Mouse (Mus musculus) limb, embryonic 15.5 days (tissue): ENCODE data around the gene Arpc1b. TPM values are rescaled to one million over a fixed set of nuclear protein-coding genes. Genes with fewer than 3 reads are reported as not detected.
A peak's percentile ranks its signal among the peaks of the same experiment; 100 is the strongest.
"Not testable (repeated sequence)": the region's sequence is repeated elsewhere in the genome, so short reads cannot be mapped to it uniquely, and the experiment has no call there.

Source experiments
- ATAC-seq: fragments of 200-750 bp; cut with Nextera tagmentation; 2 replicates; pipeline ENCODE4 v1.8.0; 2017; ENCODE audit warnings: low read depth, moderate TSS enrichment; ENCODE audit not compliant: insufficient number of reproducible peaks, low FRiP score, low TSS enrichment
- H3K27ac ChIP-seq: fragments of 300-500 bp; sonication (generic); 2 replicates; pipeline ENCODE4 v1.5.1; 2015; ENCODE audit warnings: moderate library complexity, mild to moderate bottlenecking, inconsistent platforms
- H3K27me3 ChIP-seq: fragments of 300-500 bp; sonication (generic); 2 replicates; pipeline ENCODE4 v1.6.1; 2015; ENCODE audit warnings: inconsistent platforms
- H3K36me3 ChIP-seq: fragments of 300-500 bp; sonication (generic); 2 replicates; pipeline ENCODE4 v1.6.1; 2015; ENCODE audit warnings: inconsistent platforms
- H3K4me1 ChIP-seq: fragments of 300-500 bp; sonication (generic); 2 replicates; pipeline ENCODE4 v1.6.1; 2015; ENCODE audit warnings: inconsistent platforms
- H3K4me2 ChIP-seq: fragments of 300-500 bp; sonication (generic); 2 replicates; pipeline ENCODE4 v1.6.1; 2015; ENCODE audit warnings: mild to moderate bottlenecking, inconsistent platforms
- H3K4me3 ChIP-seq: fragments of 300-500 bp; sonication (generic); 2 replicates; pipeline ENCODE4 v1.5.1; 2015; ENCODE audit warnings: mild to moderate bottlenecking, inconsistent platforms
- H3K9ac ChIP-seq: fragments of 300-500 bp; sonication (generic); 2 replicates; pipeline ENCODE4 v1.6.1; 2015; ENCODE audit warnings: inconsistent platforms
- H3K9me3 ChIP-seq: fragments of 300-500 bp; sonication (generic); 2 replicates; pipeline ENCODE4 v1.6.1; 2016; ENCODE audit warnings: inconsistent platforms
- WGBS: fragments of 180-500 bp; shearing (Covaris S2); methylation state at CpG from one replicate; pipeline ENCODE4 v1.1.7; 2015; 5-methylcytosine and 5-hydroxymethylcytosine counted together
- polyA plus RNA-seq: library from polyadenylated mRNA; unstranded; fragments of >200 nt; fragmentation: Nextera tagmentation; extraction: Ambion mirVana; gene quantifications from 2 replicates; pipeline ENCODE4 v1.2.1, GENCODE M21; 2015

Gene Arpc1b
- 389 and 480 TPM in 2 replicates for polyA plus RNA-seq

DNA sequence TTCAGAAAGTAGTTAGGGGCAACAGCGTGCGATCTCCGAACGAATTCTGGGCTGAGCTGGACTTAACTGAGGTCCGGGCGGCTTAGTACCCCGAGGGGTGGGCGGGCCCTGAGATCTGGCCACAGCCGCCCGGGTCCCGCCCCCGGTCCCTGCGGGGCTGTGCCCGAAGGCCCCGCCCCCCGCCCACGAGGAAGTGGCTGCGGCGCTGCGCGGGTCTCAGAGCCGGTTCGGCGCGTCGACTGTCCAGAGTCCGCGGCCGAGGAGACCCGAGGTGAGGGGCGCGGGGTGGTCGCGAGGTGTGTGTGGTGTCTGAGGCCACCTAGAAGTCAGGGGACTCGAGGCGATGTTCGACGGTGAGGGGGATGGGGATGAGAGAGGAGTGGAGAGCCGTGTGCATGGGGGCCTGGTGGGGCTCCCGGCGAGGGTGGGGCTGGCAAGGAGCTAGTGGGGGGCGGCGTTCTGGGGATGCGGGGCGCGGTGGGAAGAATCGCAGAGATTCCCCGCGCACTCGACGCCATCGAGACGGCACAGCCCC lies at the start of gene Arpc1b:
Gene Arpc1b, plus strand, starts transcription at position 145 of the 535 bp plus-strand sequence.
- ATAC-seq: peak; percentile 37; the same call in 1 of the 2 replicates
- Histone ChIP-seq H3K9me3 (no peaks in the 10 kb centered on the region), H3K4me2 (peak within 1 kb of the TSS; percentile 73), H3K4me1 (peaks cover 49% of the 10 kb centered on the region), H3K27ac (peak within 1 kb of the TSS; percentile 83), H3K27me3 (no peaks in the 10 kb centered on the region), H3K9ac (peak within 1 kb of the TSS; percentile 54), H3K4me3 (peak within 1 kb of the TSS; percentile 66), H3K36me3 (peaks cover 18% of the 10 kb centered on the region)
- WGBS: under 1% methylated on average over 49 of the region's 53 CpGs

DNA sequence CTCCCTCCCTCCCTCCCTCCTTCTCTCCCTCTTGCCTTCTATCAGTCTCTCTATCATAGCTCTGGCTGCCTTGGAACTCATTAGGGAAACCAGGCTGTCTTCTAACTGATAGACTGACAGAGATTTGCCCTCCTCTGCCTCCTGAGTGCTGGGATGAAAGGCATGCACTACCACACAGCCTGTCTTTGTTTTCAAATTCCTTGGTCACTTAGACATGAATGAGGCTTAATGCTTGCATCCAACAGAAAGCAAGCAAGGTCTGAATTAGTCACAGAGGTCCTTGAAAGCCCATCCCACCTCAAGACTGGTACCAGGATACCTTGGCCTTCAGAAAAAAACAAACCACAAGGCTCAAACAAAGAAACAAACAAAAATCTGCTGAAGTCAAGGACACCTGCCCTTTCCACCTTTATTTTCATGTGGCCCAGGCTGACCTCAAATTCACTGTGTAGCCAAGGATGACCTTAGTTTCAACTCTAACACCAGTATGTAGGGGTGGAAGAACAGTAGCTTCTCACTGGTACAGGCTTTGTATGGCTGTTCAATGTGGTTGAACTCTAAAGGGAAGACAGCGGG lies 49.2 kb upstream of the Arpc1b start:
- Histone ChIP-seq H3K27ac (no peak overlapping the region), H3K9me3 (no peaks in the 10 kb centered on the region), H3K4me3 (no peak overlapping the region), H3K4me1 (no peaks in the 10 kb centered on the region), H3K36me3 (no peaks in the 10 kb centered on the region), H3K9ac (no peak overlapping the region), H3K4me2 (no peak overlapping the region), H3K27me3 (no peaks in the 10 kb centered on the region)
- ATAC-seq: no peak
- 88% methylated on average over 1 of the region's 1 CpGs for WGBS

GRCm38 (mm10) chr5:145068863-145069262 lies 45.2 kb upstream of the Arpc1b start:
- H3K9ac ChIP-seq: no peak overlapping the region
- WGBS: 30% methylated on average over 3 of the region's 3 CpGs
- no peaks in the 10 kb centered on the region for H3K36me3 ChIP-seq
- no peak for ATAC-seq
- no peaks in the 10 kb centered on the region for H3K9me3 ChIP-seq
- no peak overlapping the region for H3K27ac ChIP-seq
- H3K27me3 ChIP-seq: no peaks in the 10 kb centered on the region
- no peaks in the 10 kb centered on the region for H3K4me1 ChIP-seq
- no peak overlapping the region for H3K4me2 ChIP-seq
- no peak overlapping the region for H3K4me3 ChIP-seq

DNA sequence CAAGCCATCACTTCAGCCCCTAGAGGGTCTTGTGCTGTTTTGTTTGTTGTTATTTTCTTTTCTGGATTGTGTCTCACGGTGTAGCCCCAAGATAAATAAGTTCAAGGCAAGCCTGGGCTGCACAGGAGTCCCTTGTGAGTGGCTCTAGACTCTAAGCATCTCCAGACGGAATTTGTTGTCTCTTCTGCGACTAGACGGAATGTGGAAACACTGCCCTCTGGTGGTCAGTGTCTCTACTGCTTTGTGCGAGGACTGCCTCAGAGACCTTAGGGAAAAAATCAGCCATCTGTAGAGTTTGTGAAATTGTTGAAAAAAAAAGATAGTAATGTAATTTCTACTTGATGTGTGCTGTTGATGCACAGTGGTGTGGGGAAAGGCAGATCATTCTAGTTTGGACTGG lies 44.3 kb upstream of the Arpc1b start:
- Histone ChIP-seq H3K4me3 (no peak overlapping the region), H3K9ac (no peak overlapping the region), H3K36me3 (no peaks in the 10 kb centered on the region), H3K27me3 (no peaks in the 10 kb centered on the region), H3K4me1 (no peaks in the 10 kb centered on the region), H3K27ac (no peak overlapping the region), H3K4me2 (no peak overlapping the region), H3K9me3 (no peaks in the 10 kb centered on the region)
- 2% methylated on average over 5 of the region's 5 CpGs for WGBS
- no peak for ATAC-seq

DNA sequence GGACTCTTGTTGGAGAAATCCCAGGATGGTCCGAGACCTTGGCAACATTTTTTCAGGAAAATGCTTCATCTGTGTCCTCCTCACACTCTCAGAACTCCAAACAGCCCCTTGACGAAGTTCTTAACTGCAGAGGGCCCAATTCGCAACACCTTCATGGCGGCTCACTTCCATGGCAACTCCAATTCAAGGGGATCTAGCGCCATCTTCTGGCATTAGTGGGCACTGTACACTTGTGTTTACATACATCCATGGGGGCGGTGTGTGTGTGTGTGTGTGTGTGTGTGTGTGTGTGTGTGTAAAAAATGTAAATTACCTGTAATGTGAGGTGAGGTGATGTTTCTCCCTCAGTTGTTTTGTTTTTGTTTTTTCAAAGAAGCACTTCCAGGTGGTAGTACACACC lies 42.7 kb upstream of the Arpc1b start:
- Histone ChIP-seq H3K36me3 (no peaks in the 10 kb centered on the region), H3K4me2 (no peak overlapping the region), H3K9me3 (no peaks in the 10 kb centered on the region), H3K9ac (no peak overlapping the region), H3K4me3 (no peak overlapping the region), H3K27ac (no peak overlapping the region), H3K27me3 (no peaks in the 10 kb centered on the region), H3K4me1 (no peaks in the 10 kb centered on the region)
- ATAC-seq: no peak
- WGBS: 49% methylated on average over 6 of the region's 6 CpGs

- H3K4me1 ChIP-seq: no peaks in the 10 kb centered on the region
- no peak overlapping the region for H3K9ac ChIP-seq
- H3K4me2 ChIP-seq: no peak overlapping the region
- no peak for ATAC-seq
- no peaks in the 10 kb centered on the region for H3K27me3 ChIP-seq
- H3K4me3 ChIP-seq: no peak overlapping the region
- 54% methylated on average over 3 of the region's 3 CpGs for WGBS
- no peak overlapping the region for H3K27ac ChIP-seq
- H3K36me3 ChIP-seq: no peaks in the 10 kb centered on the region
- H3K9me3 ChIP-seq: no peaks in the 10 kb centered on the region
Measured at GRCm38 (mm10) chr5:145075081-145075480, 38.9 kb upstream of the Arpc1b start.

- no peaks in the 10 kb centered on the region for H3K9me3 ChIP-seq
- 0 out of 2 replicates have a peak, but pooled peaks cover 5% of the 10 kb centered on the region for H3K36me3 ChIP-seq
- H3K4me3 ChIP-seq: no peak overlapping the region
- no peak overlapping the region for H3K9ac ChIP-seq
- WGBS: 84% methylated on average over 10 of the region's 10 CpGs
- H3K4me2 ChIP-seq: no peak overlapping the region
- H3K27me3 ChIP-seq: no peaks in the 10 kb centered on the region
- no peak overlapping the region for H3K27ac ChIP-seq
- H3K4me1 ChIP-seq: peaks cover 10% of the 10 kb centered on the region
- no peak for ATAC-seq
Measured at GRCm38 (mm10) chr5:145081866-145082613, 32.0 kb upstream of the Arpc1b start.

- peaks cover 10% of the 10 kb centered on the region for H3K4me1 ChIP-seq
- peak overlapping the region; percentile 84 for H3K27ac ChIP-seq
- H3K4me3 ChIP-seq: peak overlapping the region; percentile 86
- not testable (repeated sequence) for H3K9ac ChIP-seq, H3K27me3 ChIP-seq, H3K36me3 ChIP-seq, H3K9me3 ChIP-seq, ATAC-seq
- peak overlapping the region; percentile 56 for H3K4me2 ChIP-seq
- 49% methylated on average over 6 of the region's 6 CpGs for WGBS
Measured at GRCm38 (mm10) chr5:145083201-145083600, 30.8 kb upstream of the Arpc1b start.

DNA sequence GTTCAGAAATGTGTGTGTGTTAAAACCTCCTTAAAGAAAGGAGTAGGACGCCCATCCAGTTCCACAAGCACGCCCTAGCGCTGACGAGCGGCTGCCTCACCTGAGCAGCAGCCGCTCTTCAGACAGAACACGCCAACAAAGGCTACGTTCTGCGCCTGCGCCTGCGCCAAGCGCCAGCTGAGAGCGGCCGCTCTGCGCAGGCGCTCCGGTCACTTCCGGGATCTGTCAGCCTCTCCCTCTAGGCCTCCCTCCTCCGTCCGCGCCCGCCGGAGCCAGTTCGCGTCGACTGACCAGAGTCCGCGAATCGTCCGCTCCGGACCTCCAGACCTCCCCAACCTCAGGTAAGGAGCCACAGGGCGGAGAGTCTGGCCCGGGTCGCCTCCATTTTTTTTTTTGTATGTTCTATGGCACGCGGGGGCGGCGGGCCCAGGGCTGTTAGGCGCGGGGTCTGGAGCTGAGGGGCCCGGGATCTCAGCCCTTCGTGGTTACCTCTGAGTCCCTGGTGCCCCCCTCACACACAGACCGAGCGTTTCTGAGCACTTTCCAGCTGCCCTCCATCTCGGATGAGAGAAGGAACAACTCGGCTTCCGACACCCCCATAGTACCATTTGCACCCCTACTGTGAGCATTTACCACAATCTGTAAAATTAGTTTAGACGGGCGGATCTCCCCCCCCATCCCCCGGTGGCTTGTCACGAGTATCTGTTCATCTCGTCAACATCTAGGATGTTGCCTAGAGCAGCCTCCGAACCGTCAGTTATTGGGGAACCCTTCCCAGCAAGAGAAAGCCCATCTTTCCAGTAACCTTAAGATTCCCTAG lies 30.2 kb upstream of the Arpc1b start, which contains the start of the genes Arpc1a and Kpna7:
Gene Arpc1a, plus strand, starts transcription at position 199 of the 820 bp plus-strand sequence.
Gene Kpna7, minus strand, starts transcription at position 399 of the 820 bp plus-strand sequence.
- peak; percentile 92 for ATAC-seq
- peak within 1 kb of the TSS; percentile 98 for H3K9ac ChIP-seq
- H3K36me3 ChIP-seq: 0 out of 2 replicates have a peak, but pooled peaks cover 8% of the 10 kb centered on the region
- H3K27me3 ChIP-seq: no peaks in the 10 kb centered on the region
- H3K4me3 ChIP-seq: peak within 1 kb of the TSS; percentile 86
- H3K9me3 ChIP-seq: no peaks in the 10 kb centered on the region
- under 1% methylated on average over 54 of the region's 54 CpGs for WGBS
- peaks cover 10% of the 10 kb centered on the region for H3K4me1 ChIP-seq
- H3K27ac ChIP-seq: peak within 1 kb of the TSS; percentile 84
- H3K4me2 ChIP-seq: peak within 1 kb of the TSS; percentile 56

DNA sequence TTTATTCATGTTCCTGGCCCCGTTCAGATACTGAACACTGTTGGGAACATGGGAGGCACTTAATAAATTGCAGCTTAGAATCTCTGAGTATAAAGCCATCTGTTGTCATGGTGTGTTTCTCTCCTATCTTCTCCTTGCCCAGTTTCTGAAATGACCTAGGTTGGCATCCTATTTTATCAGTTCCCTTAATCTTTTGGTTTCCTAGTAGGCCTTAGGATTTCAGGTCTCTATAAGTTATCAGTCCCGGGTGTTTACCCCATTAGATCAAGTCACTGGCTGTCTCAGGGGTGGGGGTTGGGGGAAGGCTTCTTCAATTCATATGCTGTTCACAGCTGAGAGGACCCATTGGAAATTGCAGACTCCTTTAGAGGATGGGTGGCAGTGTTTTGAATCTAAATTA lies 29.2 kb upstream of the Arpc1b start:
- no peak for ATAC-seq
- no peaks in the 10 kb centered on the region for H3K27me3 ChIP-seq
- peak overlapping the region; percentile 86 for H3K4me3 ChIP-seq
- H3K9ac ChIP-seq: peak overlapping the region; percentile 98; the same call in 1 of the 2 replicates
- peak overlapping the region; percentile 56 for H3K4me2 ChIP-seq
- WGBS: 67% methylated on average over 2 of the region's 2 CpGs
- H3K9me3 ChIP-seq: no peaks in the 10 kb centered on the region
- H3K36me3 ChIP-seq: 0 out of 2 replicates have a peak, but pooled peaks cover 8% of the 10 kb centered on the region
- no peak overlapping the region for H3K27ac ChIP-seq
- H3K4me1 ChIP-seq: peaks cover 10% of the 10 kb centered on the region

DNA sequence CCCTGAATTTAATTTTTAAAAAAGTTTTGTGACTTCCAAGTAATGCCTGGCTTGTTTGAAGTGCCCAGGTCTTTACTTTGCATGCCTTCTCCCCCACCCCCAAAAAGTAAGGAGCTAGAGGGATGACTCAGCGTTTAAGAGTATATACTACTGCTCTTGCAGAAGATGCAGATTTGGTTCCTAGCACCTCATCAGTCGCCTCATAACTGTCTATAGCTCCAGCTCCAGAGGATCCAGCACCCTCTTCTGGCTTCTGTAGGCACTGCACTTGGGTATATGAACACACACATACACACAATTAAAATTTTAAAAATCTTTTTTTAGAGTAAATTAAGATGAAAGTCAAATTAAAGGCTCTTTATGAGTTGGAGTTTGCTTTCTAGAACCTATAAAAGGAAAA lies 25.8 kb upstream of the Arpc1b start:
- Histone ChIP-seq H3K4me2 (no peak overlapping the region), H3K9me3 (no peaks in the 10 kb centered on the region), H3K27ac (no peak overlapping the region), H3K9ac (no peak overlapping the region), H3K27me3 (no peaks in the 10 kb centered on the region), H3K36me3 (peaks cover 29% of the 10 kb centered on the region), H3K4me3 (no peak overlapping the region), H3K4me1 (peaks cover 10% of the 10 kb centered on the region)
- WGBS: 95% methylated on average over 2 of the region's 2 CpGs
- no peak for ATAC-seq
